Mouse (Mus musculus) cerebellum, adult 11-12 months (tissue): ENCODE data around the gene Tbc1d22b.
"Not testable (repeated sequence)": the region's sequence is repeated elsewhere in the genome, so short reads cannot be mapped to it uniquely, and the experiment has no call there.

Experiments used
- DNase-seq: peaks from one replicate; pipeline ENCODE4 v3.0.0; 2022

Gene Tbc1d22b

GRCm38 (mm10) chr17:29599051-29599450 is 49.5 kb downstream of the Tbc1d22b start:
- DNase-seq, result peak; percentile 47

DNA sequence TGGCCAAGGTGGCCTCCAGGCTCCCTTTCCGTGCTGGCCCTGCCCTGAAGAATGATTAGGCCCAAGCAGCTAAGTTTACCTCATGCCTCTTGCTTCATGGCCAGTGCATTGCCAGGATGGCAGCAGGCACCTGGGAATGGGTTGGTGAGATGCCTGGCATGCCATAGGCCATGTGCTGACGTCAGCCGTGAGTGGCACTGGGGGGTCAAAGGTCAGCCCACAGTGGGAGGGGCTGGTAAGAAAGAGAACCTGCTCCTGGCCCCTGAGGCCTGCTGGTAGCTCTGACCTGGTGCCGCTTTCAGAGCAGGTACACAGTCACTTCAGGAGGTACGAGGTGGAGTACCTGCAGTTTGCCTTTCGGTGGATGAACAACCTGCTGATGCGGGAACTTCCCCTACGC is 50.0 kb downstream of the Tbc1d22b start:
- DNase-seq, result peak; percentile 45

GRCm38 (mm10) chr17:29601391-29601790 is 51.8 kb downstream of the Tbc1d22b start:
- DNase-seq, result no peak

DNA sequence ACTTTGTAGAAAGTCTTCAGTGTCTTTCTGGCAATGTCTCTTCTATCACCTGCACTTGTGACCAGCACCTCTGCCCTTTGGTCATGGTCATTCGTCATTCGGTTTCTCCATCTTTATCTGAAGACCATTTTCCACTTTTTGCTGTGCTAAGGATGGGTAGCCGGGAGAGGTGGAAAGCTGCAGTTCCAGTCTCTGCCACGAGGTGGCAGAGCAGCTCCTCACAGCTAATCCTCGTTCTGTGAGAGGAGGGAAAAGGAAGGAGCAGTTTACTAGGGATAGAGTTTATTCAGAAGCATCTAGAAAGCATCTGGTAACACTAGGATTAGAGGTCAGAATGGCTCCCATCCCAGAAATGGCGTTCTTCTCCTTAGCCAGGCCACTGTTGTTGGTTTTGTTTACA is 53.7 kb downstream of the Tbc1d22b start:
- DNase-seq, result peak; percentile 70

DNA sequence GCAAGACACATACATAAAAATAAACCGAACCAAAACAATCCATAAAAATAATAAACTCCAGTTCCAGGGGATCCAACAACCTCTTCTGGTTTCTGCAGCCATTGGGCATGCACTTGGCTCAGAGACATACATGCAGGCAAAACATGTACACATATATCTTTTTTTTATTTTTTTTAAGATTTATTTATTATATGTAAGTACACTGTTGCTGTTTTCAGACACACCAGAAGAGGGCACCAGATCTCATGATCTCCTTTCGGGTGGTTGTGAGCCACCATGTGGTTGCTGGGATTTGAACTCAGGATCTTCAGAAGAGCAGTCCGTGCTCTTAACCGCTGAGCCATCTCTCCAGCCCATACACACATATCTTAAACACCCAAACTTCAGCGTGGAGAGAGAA is 63.9 kb downstream of the Tbc1d22b start:
- DNase-seq, result not testable (repeated sequence)

- DNase-seq, result peak; percentile 92
Observed at GRCm38 (mm10) chr17:29614115-29615023, 64.8 kb downstream of the Tbc1d22b start, which contains the start of the genes Rnf8 and Gm28043. Gene Rnf8, plus strand, starts transcription at chr17:29614790. Gene Gm28043, plus strand, starts transcription at chr17:29614876.

DNA sequence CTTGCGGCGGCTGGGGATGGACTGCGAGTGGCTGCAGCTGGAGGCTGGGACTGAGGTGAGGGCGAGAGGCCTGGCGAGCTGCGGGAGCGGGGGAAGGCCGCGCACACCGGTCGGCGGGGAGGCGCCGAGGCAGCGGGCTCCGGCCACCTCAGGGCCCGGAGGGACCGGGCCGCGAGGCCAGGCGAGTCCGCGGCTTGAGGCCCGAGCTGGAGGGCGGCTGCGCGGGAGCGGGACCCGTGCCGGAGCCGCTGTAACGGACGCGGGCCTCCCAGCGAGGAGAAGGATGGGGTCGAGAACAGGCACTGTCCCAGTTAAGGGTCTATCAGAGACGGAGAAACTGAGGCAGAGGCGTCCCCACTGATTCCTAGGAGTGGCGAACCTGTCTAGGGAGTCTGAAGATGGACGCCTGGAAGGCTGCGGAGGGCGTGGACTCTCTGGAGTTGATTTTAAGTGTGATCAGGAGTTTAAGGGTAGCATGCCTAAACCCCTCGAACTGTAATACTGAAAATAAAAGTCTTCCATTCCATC is 65.5 kb downstream of the Tbc1d22b start:
- DNase-seq, result no peak

DNA sequence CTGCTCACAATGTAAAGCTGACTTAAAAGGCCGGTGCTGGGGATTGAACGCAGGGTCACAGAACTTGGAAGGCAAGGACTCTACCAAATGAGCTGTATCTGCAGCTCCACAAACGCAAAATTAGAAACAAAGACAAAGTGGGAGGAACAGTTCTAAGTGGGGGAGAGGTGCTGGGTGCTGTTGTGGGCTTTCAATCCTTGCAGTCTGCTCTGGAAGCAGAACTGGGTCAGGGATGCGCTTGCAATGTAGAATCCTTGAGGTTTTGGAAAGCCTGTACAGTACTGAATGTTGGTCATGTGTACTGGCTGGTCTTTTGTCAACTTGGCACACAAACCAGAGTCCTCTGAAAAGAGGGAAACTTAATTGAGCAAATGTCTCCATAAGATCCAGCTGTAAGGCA is 66.0 kb downstream of the Tbc1d22b start:
- DNase-seq, result no peak

- DNase-seq, result no peak
Observed at GRCm38 (mm10) chr17:29619231-29619630, 69.6 kb downstream of the Tbc1d22b start.

DNA sequence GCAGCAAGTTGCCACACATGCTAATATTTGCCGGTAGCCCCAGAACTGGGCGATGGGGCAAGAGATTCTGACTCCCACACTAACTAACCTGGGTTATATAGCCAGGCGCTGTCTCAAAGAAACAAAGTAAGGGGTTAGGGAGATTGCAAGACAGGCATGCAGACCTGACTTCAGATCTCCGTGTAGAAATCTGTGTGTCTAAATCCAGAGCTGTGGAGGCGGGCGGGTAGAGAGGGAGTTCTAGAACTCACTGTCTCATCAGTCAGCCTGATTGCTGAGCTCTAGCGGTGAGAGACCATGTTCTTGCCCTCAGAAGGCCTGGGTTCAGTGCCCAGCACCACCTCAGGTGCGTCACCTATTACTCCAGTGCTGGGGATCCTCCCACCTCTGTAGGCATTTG is 73.9 kb downstream of the Tbc1d22b start:
- DNase-seq, result no peak

GRCm38 (mm10) chr17:29627285-29627684 is 77.7 kb downstream of the Tbc1d22b start:
- DNase-seq, result no peak

DNA sequence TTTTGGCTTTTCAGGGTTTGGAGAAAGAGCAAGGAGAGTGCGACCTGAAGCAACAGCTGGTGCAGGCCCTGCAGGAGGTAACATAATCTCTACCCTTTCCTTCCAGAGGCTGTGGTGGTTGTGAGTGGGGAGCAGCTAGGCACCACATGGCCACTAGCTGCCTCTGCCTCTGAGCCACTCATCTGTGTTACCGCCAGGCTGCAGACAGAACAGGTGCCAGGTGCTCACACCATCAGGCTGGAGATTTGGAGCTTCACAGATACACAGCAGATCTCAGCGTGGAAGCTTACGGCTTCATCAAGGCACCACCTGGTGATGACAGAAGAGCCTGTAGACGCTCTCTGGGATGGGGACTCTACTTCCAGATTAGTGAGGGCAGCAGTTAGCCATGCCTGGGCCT is 79.4 kb downstream of the Tbc1d22b start:
- DNase-seq, result peak; percentile 59

DNA sequence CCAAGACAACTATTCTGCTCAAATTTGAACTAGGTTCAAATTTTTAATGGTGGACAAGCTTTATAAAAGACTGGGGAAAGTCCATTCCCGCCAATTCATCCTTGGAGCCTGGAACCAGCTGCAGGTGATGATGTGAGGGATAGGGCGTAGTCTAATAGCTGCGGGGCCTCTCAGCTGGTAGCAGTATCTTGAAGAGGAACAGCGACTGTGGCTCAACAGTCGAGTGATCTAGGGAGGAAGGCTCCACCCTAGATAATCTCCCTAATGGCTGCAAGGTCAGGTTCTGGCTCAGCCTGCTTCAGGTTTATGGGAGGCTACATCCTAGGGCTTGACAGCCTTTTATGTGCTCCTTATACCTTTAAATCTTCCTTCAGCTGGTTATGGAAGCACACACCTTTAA is 80.0 kb downstream of the Tbc1d22b start:
- no peak for DNase-seq

DNA sequence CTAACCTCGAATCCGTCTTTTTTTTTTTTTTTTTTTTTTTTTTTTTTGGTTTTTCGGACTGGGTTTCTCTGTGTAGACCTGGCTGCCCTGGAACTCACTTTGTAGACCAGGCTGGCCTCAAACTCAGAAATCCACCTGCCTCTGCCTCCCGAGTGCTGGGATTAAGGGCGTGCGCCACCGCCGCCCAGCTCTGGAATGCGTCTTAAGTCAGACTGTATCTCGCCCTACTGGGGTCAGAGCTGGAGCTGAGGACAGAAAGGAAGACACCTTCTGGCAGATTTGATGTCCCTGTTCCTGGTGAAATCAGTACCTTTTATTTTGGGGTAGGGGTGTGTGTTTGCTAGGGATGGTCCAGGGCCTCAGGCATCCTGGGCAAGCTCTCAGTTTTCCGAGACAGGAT is 82.7 kb downstream of the Tbc1d22b start:
- no peak for DNase-seq

GRCm38 (mm10) chr17:29635492-29635891 is 85.9 kb downstream of the Tbc1d22b start:
- DNase-seq, result no peak

DNA sequence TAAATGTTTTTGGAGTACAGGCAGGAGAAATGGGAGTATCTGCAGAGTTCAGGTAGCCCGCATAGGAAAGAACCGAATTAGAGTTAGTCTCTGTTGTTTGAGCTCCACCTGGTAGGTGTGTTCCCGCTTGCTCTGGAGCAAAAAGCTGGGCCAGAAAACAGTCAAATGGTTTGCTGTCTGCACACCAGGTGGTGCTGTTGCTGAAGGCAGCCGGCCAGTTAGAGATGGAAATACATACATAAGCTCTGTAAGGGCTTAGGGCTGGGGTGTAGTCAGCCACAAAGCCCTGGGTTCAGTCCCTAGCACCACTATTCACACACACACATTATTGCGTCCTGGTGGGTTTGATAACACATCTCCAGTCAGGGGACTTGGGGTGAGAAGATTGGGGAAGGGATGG is 86.5 kb downstream of the Tbc1d22b start:
- DNase-seq, result peak; percentile 50

DNA sequence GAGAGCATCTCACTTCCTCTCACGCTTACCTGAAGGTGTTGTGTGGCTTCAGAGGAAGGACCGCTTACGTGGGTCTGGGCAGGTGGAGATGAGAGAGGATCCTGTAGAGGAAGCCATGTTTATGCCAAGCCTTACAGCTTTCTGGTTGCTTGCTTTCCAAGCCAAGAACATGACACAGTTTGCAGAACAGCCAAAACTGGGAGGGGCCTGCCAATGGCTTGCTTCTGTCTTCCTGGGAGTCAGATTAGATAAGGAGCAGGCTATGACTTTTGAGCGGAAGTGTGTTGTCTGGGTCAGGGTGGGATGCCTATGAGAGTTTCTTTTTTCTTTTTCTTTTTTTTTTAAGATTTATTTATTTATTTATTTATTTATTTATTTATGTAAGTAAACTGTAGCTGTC is 87.8 kb downstream of the Tbc1d22b start:
- no peak for DNase-seq

DNA sequence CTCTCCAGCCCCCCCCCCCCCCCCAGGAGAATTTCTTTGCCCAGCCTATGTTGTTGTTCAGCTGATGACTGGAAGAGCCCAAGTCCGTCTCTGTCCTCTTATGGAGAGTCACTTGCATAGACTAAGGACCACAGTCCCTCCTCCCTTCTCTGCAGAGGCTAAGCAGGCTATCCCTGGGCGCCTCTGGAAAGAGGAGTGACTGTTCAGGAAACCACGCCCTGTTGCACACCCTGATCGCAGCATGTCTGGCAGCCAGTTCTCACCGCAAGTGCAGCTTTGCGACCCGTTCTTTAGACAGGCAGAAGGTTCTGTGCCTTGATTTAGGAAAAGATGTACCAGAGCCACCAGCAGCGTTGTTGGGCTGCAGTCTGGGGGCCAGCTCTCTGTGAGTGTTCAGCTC is 88.3 kb downstream of the Tbc1d22b start:
- no peak for DNase-seq

DNA sequence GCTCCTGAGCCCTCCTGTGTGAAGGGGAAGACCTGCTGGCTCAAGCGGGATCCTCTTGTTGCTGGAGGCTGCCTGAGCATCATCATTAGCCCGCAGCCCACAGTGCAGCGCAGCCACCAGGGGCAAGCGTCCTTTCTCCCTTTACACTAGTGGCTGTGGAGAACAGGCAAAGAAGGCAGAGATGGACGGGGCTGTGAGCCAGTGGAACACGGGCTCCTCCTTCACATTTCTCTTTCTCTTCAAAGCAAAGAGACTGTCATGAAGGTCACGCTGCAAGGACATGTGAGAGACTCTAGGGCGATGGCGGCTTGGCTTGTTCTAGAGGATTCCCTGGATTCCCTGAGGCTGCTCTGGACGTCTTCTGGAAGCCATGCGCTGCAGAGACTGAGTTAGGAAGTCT is 91.4 kb downstream of the Tbc1d22b start:
- DNase-seq, result no peak

DNA sequence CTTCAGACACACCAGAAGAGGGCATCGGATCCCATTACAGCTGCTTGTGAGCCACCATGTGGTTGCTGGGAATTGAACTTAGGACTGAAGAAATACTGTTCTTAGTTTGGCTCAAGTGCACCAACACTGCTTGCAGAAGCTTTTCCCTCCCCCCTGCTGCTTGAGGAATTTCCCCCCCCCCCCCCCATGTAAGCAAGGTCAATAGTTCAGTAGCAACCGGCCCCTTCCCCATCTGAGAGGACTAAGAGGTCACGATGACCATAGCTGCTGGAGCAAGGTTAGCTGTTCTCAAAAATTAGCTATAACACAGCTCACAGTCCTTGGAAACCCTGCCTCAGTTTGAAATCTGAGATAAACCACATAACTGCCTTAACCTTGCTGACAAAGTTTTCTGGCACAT is 92.6 kb downstream of the Tbc1d22b start:
- no peak for DNase-seq
